Mouse (Mus musculus) erythroblast, embryonic 14.5 days (primary cell): ENCODE results near the gene Itgb2. TPM values are rescaled to one million over a fixed set of nuclear protein-coding genes. Genes with fewer than 3 reads are reported as not detected.

Experiments
- H3K27me3 ChIP-seq: 2 replicates; pipeline ENCODE4 v1.6.1; 2012; ENCODE audit warnings: inconsistent platforms; ENCODE audit not compliant: control insufficient read depth
- H3K36me3 ChIP-seq: 2 replicates; pipeline ENCODE4 v1.6.1; 2012; ENCODE audit warnings: mild to moderate bottlenecking, inconsistent platforms; ENCODE audit not compliant: control insufficient read depth
- H3K4me1 ChIP-seq: 2 replicates; pipeline ENCODE4 v1.6.1; 2012; ENCODE audit warnings: inconsistent platforms; ENCODE audit not compliant: control insufficient read depth
- H3K4me3 ChIP-seq: replicated peaks from 2 replicates; pipeline ENCODE3; 2012; ENCODE audit warnings: moderate library complexity, mild to moderate bottlenecking, inconsistent platforms
- H3K9me3 ChIP-seq: 2 replicates; pipeline ENCODE4 v1.6.1; 2012; ENCODE audit warnings: low read length, inconsistent platforms, mixed read lengths; ENCODE audit not compliant: control insufficient read depth
- GATA1 ChIP-seq: IDR thresholded peaks from 2 replicates; pipeline ENCODE4 v1.6.1; 2012; ENCODE audit warnings: low read length, inconsistent platforms, mixed read lengths
- TAL1 ChIP-seq: IDR thresholded peaks from 3 replicates; pipeline ENCODE4 v1.6.1; 2012; ENCODE audit warnings: low read length, inconsistent platforms, mixed read lengths
- polyA plus RNA-seq: library from polyadenylated mRNA; stranded (reverse); fragments of >175 nt; gene quantifications from 2 replicates; pipeline ENCODE4 v1.2.3, GENCODE M21; 2012

Itgb2 gene
- polyA plus RNA-seq, 1 experiment, result 0.14 TPM

- no peak for TF ChIP-seq TAL1
- TF ChIP-seq GATA1, result no peak
- Histone ChIP-seq H3K36me3 (peaks cover 13% of the 10 kb centered on the region), H3K4me1 (peaks cover 40% of the 10 kb centered on the region), H3K27me3 (peaks cover 10% of the 10 kb centered on the region), H3K9me3 (no peaks in the 10 kb centered on the region), H3K4me3 (no peak overlapping the region)
Measured at GRCm38 (mm10) chr10:77580027-77580920, 50.2 kb downstream of the Itgb2 start.

- Histone ChIP-seq H3K27me3 (peaks cover 9% of the 10 kb centered on the region), H3K4me1 (peaks cover 42% of the 10 kb centered on the region), H3K4me3 (peak overlapping the region; percentile 86), H3K9me3 (no peaks in the 10 kb centered on the region), H3K36me3 (peaks cover 18% of the 10 kb centered on the region)
- TF ChIP-seq GATA1 (no peak), TAL1 (no peak)
Measured at GRCm38 (mm10) chr10:77581023-77581407, 51.0 kb downstream of the Itgb2 start.

- Histone ChIP-seq H3K36me3 (peaks cover 25% of the 10 kb centered on the region), H3K4me1 (peaks cover 46% of the 10 kb centered on the region), H3K9me3 (no peaks in the 10 kb centered on the region), H3K27me3 (peaks cover 3% of the 10 kb centered on the region), H3K4me3 (peak within 1 kb of the TSS; percentile 86)
- TF ChIP-seq TAL1, result no peak
- TF ChIP-seq GATA1, result no peak
Measured at GRCm38 (mm10) chr10:77581408-77582284, 51.6 kb downstream of the Itgb2 start, which contains the start of gene Pttg1ip. Gene Pttg1ip (plus strand): TSS chr10:77581720.

- H3K4me1 ChIP-seq, result peaks cover 49% of the 10 kb centered on the region
- H3K4me3 ChIP-seq, result peak overlapping the region; percentile 86
- H3K27me3 ChIP-seq, result peaks cover 3% of the 10 kb centered on the region
- peaks cover 31% of the 10 kb centered on the region for H3K36me3 ChIP-seq
- TF ChIP-seq TAL1 (no peak), GATA1 (no peak)
- H3K9me3 ChIP-seq, result no peaks in the 10 kb centered on the region
Measured at GRCm38 (mm10) chr10:77582285-77582618, 52.2 kb downstream of the Itgb2 start.

GRCm38 (mm10) chr10:77583795-77584422, 53.9 kb downstream of the Itgb2 start:
- Histone ChIP-seq H3K4me3 (peak overlapping the region; percentile 86), H3K36me3 (peaks cover 47% of the 10 kb centered on the region), H3K4me1 (peaks cover 56% of the 10 kb centered on the region), H3K27me3 (no peaks in the 10 kb centered on the region; the same call in 1 of the 2 replicates), H3K9me3 (no peaks in the 10 kb centered on the region)
- TF ChIP-seq GATA1 (no peak), TAL1 (no peak)

GRCm38 (mm10) chr10:77586637-77587036, 56.6 kb downstream of the Itgb2 start:
- TF ChIP-seq GATA1, result no peak
- no peak for TF ChIP-seq TAL1
- Histone ChIP-seq H3K36me3 (peaks cover 75% of the 10 kb centered on the region), H3K4me1 (peaks cover 72% of the 10 kb centered on the region), H3K27me3 (no peaks in the 10 kb centered on the region), H3K9me3 (no peaks in the 10 kb centered on the region), H3K4me3 (no peak overlapping the region)

- peaks cover 81% of the 10 kb centered on the region for H3K36me3 ChIP-seq
- no peaks in the 10 kb centered on the region for H3K9me3 ChIP-seq
- TF ChIP-seq TAL1, result no peak
- TF ChIP-seq GATA1, result no peak
- no peak overlapping the region for H3K4me3 ChIP-seq
- no peaks in the 10 kb centered on the region for H3K27me3 ChIP-seq
- H3K4me1 ChIP-seq, result peaks cover 69% of the 10 kb centered on the region
Measured at GRCm38 (mm10) chr10:77587091-77587775, 57.2 kb downstream of the Itgb2 start.

- Histone ChIP-seq H3K27me3 (no peaks in the 10 kb centered on the region), H3K9me3 (no peaks in the 10 kb centered on the region), H3K4me1 (peaks cover 61% of the 10 kb centered on the region), H3K4me3 (no peak overlapping the region), H3K36me3 (peaks cover 86% of the 10 kb centered on the region)
- TF ChIP-seq GATA1 (no peak), TAL1 (no peak)
Measured at GRCm38 (mm10) chr10:77588036-77588435, 58.0 kb downstream of the Itgb2 start.
